39 mouse cellular contexts compared by ENCODE assay signal in genomic region chr4:115111167-115111566, GRCm38 (mm10). TPM values are rescaled to one million over a fixed set of nuclear protein-coding genes. Genes with fewer than 3 reads are reported as not detected.
"Had no signal": no experiment of that assay in that cellular context is flagged by ENCODE, and none has a peak within 500 bp of the region (broad histone marks: within the 10 kb centered on the region; RNA-seq: fewer than 3 reads in every experiment).

No protein-coding gene starts in this region.

- H3K27me3 ChIP-seq: heart, embryonic 15.5 days; hindbrain, embryonic 12.5 days; hindbrain, embryonic 15.5 days; intestine, embryonic 15.5 days had no signal

- H3K36me3 ChIP-seq: heart, embryonic 10.5 days; heart, embryonic 12.5 days; heart, embryonic 13.5 days; heart, embryonic 15.5 days; hindbrain, embryonic 10.5 days; hindbrain, embryonic 12.5 days; hindbrain, embryonic 13.5 days; hindbrain, embryonic 15.5 days; intestine, embryonic 15.5 days; kidney, embryonic 15.5 days had no signal

- H3K4me1 ChIP-seq: heart, embryonic 10.5 days; heart, embryonic 12.5 days; heart, embryonic 13.5 days; heart, embryonic 15.5 days; hindbrain, embryonic 10.5 days; hindbrain, embryonic 12.5 days; hindbrain, embryonic 13.5 days; hindbrain, embryonic 15.5 days; intestine, embryonic 15.5 days; kidney, embryonic 15.5 days had no signal

- H3K9me3 ChIP-seq: heart, embryonic 10.5 days; heart, embryonic 13.5 days; heart, embryonic 15.5 days; hindbrain, embryonic 10.5 days; hindbrain, embryonic 13.5 days; hindbrain, embryonic 15.5 days; intestine, embryonic 15.5 days; kidney, embryonic 15.5 days had no signal

- H3K4me2 ChIP-seq: heart, embryonic 11.5 days; heart, embryonic 12.5 days; heart, embryonic 13.5 days; heart, embryonic 15.5 days; hindbrain, embryonic 12.5 days; hindbrain, embryonic 13.5 days; hindbrain, embryonic 14.5 days; hindbrain, embryonic 15.5 days; intestine, embryonic 15.5 days; kidney, embryonic 15.5 days had no signal

- DNase-seq: heart, postnatal 10 days; heart, postnatal 14 days; heart, postnatal 36 days; heart, postnatal 4 days; kidney, adult 11 months; kidney, adult 18-20 months; kidney, adult 2 months; kidney, adult 8-10 months; kidney, adult 9 months; kidney, postnatal 10 days; kidney, postnatal 14 days; kidney, postnatal 25 days; kidney, postnatal 36 days; kidney, postnatal 4 days; layer of hippocampus, adult 9-11 months; layer of hippocampus, postnatal 36 days had no signal

- H3K27ac ChIP-seq: heart, embryonic 10.5 days; heart, embryonic 13.5 days; heart, embryonic 15.5 days; hindbrain, embryonic 10.5 days; hindbrain, embryonic 12.5 days; hindbrain, embryonic 13.5 days; hindbrain, embryonic 14.5 days; hindbrain, embryonic 15.5 days; hindbrain, postnatal 0 days; intestine, embryonic 15.5 days; kidney, embryonic 15.5 days; kidney, postnatal 0 days; layer of hippocampus, adult 2 months had no signal

- H3K9ac ChIP-seq: heart, embryonic 12.5 days; heart, embryonic 13.5 days; heart, embryonic 15.5 days; hindbrain, embryonic 12.5 days; hindbrain, embryonic 13.5 days; hindbrain, embryonic 14.5 days; hindbrain, embryonic 15.5 days; intestine, embryonic 15.5 days; kidney, embryonic 15.5 days had no signal

- ATAC-seq: hindbrain, embryonic 16.5 days; hindbrain, postnatal 0 days; inflammation-experienced regulatory T-cells, adult 6 months; intestine, embryonic 15.5 days had no signal

- H3K4me3 ChIP-seq: heart, embryonic 10.5 days; heart, embryonic 12.5 days; heart, embryonic 13.5 days; heart, embryonic 15.5 days; hindbrain, embryonic 10.5 days; hindbrain, embryonic 12.5 days; hindbrain, embryonic 13.5 days; hindbrain, embryonic 15.5 days; intestine, embryonic 15.5 days; kidney, embryonic 15.5 days; layer of hippocampus, adult 2 months had no signal

RNA-seq across cellular contexts. Expression of gene Pdzk1ip1, which starts 22.7 kb away (rescaled TPM):
- total RNA-seq: heart, postnatal 36 days had no signal

RNA-seq across cellular contexts. Expression of gene Cyp4x1, which starts 22.9 kb away (rescaled TPM):
- total RNA-seq: heart, adult 8-10 months; heart, postnatal 10 days; heart, postnatal 14 days; heart, postnatal 25 days; heart, postnatal 36 days; heart, postnatal 4 days; hematopoietic stem cell, adult 5-6 weeks had no signal
- polyA plus RNA-seq: heart, embryonic 14.5 days; heart, embryonic 15.5 days; heart, embryonic 16.5 days; heart, postnatal 0 days had no signal

RNA-seq across cellular contexts. Expression of gene Tal1, which starts 54.9 kb away (rescaled TPM):
- polyA plus RNA-seq: inflammation-experienced regulatory T-cells, adult 6 months had no signal
